Mouse (Mus musculus) thymus, postnatal 4 days (tissue): ENCODE results near the gene Dgkd.

Experiments
- DNase-seq: peaks from one replicate; pipeline ENCODE4 v3.0.0; 2021

Gene Dgkd

DNA sequence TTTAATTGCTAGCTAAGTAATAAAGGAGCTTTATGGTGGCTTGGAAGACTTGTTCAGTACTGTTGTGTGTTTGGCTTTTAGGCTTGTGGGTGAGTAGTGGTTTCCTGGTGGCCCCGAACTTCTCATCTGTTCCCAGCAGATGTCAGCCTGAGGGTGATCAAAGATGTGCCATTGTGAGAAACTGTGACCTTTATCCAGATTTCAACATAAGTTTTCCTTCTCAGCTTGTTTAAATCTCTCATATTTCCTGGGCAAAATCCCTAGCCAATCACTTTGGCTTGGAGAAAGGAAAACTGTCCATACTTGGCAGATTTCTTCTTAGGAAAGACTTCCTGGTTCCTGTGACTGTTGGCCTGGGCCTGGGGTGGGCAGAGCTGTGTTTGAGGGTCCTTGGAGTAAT lies 37.9 kb downstream of the Dgkd start:
- peak; percentile 46 for DNase-seq

DNA sequence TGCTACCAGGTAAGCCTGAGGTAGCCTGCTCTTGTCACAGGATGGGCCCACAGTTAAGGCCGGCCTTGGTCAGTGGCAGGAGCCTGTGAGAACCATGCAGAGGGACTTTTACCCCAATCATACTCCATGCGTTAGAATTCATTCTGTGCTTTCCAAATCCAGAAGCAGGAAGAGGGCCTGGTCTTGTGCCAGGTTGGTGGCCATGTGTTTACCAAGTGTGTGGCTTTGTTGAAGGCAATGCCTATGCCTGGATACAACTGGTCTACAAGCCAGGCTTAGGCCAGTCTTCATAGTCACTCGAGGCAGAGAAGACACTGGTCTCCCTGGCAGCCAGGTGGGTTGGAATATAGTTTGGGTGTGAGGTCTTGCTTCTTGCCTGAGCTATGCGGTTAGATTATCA lies 38.5 kb downstream of the Dgkd start:
- DNase-seq, result peak; percentile 5

DNA sequence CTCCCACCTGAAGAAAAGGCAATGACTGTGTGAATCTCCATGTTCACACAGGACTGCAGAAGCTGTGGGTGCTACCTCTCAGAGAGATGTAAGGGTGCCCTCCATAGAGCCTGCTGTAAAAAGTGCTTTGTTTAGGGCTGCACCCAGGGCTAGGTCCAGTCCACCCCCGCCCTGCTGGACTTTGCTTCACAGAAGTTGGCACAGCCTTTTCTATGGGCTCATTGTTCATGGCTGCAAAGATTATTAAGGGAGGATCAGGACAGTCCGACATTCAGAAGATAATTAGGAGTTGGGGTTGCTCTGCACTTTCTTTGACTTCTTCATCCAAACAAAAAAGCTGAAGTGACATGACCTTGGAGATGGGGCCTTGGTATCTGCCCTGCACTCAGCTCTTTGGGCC lies 39.4 kb downstream of the Dgkd start:
- no peak for DNase-seq

DNA sequence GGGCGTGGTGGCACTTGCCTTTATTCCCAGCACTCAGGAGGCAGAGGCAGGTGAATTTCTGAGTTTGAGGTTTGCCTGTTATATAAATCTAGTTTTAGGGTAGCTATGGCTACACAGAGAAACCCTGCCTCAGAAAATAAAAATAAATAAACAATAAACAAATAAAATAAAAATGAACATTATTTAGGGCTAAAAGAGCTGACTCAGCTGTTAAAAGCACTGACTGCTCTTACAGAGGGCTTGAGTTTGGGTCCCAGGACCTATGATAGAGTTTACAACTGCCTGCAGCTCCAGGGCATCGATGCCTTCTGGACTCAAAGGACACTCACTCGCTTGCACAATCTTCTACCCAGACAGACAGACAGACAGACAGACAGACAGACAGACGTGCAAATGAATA lies 40.3 kb downstream of the Dgkd start:
- no peak for DNase-seq

DNA sequence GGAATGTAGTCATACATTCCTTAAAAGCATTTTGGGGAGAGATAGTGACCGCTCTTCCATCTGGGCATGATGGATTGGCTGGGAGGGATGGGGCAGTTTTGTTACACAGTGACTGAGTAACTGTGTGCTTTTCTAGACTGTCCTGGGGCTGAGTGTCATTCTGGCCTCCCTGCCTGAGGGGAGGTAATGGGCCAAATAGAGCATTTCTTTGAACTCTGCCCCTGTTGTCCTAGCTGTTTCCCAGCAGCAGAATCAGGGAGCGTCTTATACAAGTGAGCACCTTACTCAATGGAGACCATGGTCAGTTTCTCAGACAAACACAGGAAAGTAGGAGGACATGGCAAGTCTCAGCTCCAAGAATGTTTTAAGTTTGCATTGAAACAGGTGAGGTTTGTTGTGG lies 43.8 kb downstream of the Dgkd start:
- DNase-seq, result peak; percentile 4

DNA sequence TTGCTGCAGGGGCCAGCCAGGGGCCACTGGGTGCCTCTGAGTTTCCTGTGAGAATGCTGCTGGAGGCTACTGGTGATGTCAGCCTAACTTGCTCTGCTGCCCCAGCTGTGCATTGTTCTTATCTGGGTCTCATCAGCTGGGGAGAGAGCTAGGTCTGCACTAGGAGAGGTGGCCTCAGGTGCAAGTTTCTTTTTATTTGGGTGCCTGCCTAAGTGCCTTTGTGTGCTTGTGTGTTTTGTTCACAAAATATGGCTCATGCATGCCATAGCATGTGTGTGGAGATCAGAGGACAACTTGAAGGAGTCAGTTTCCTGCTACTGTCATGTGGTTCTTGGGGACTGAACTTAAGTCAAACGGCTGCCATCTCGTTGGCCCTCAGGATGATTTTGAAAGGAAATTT lies 46.6 kb downstream of the Dgkd start:
- peak; percentile 69 for DNase-seq

DNA sequence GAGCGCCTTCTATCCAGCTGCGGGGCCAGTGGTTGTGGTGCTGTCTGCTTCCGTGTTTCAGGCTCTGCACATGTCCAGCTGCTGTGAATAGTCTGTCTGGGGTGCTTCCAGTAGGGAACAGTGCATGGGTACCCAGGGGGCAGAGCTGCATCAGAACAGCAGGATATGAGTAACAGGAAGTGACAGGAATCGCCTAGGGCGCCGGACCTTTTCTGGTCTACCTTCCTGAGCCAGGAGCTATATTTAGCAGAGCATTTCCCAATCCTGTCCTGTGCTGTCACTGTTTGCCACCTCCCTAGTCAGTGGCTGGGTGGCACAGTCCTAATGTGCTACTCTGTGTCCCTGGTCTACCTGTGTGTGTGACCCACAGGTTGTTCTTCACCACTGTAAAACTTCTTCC lies 47.9 kb downstream of the Dgkd start:
- DNase-seq, result peak; percentile 49

DNA sequence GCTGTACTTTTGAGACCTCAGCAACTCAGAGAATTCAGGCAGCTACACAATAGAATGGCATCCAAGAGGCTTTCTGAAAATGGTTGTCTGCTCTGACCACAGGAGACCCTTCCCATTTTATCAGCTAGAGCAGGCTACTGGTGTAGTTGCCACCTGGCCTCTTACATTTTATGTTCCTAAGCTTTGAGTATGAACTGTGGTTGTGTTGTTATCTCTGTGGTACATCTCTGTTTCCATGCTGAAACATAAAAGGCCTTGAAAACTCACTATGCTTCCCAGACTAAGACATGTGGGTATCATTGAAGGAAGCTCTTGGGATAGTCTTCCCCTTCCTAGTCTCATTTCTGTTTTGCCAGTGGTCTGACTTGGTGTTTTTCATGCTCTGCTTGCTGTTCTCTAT lies 49.1 kb downstream of the Dgkd start:
- peak; percentile 5 for DNase-seq

DNA sequence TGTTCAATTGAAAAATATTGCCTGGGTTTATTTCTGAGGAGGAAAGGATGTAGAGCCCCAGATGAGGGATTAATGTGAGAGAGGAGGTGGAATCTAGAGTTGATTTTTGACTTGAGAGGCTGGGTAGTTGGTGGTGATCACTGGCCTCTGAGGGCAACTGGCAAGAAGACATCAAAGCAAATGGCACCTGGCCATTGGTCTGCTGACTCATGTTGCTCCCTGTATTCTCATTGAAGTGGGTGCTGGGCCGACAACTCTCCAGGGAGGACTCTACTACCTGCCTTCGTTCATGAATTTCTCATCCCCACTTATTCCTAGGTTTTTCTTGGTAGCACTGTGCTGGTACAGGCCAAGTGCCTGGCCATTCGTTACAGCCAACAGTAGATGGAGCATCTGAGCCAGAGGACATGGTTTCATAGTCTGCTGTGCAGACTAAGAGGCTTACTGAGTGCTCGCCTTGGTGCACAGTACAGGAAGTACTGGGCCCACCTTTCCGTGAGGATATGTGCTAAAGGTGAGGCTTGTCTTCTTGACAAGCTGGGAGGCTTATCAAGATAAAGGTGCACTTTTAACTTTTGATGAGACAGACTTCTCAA lies 53.4 kb downstream of the Dgkd start:
- DNase-seq, result peak; percentile 24

DNA sequence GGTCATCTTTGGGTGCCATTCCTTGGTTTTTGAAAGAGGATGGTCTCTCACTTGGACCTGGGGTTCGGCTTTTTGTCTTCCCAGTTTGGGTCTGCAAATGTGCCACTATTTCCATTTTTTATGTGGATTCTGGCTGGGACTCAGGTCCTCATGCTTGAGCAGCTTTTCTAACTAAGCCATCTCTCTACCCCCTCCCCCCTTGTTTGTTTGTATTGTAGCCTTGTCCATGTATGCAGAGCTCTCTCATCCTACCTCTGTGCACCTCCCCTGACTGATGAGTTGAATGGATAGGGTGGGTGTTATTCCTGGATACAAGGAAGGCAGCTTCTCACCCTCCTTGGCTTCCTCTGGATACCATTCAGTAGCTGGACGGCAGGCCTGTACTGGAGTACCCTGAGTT lies 54.9 kb downstream of the Dgkd start:
- DNase-seq, result no peak

DNA sequence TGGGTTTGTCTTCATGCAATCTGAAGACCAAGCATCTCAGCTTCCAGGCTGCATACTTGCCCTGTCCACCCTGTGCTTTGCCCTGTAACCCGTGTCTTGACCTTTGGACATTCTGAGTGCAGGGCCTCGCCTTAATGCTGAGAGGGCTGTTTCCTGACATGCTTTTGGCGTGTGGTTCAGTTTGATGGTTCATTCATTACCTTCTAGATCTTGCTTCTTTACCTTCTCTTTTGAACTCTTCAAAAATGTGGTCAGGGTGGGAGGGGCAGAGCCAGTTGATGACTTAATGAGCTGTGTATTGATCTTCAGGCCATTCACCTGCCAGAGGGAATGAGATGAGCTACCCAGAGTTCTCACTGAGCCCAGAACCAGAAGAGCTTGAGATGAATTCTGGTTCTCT lies 55.6 kb downstream of the Dgkd start:
- DNase-seq, result no peak

DNA sequence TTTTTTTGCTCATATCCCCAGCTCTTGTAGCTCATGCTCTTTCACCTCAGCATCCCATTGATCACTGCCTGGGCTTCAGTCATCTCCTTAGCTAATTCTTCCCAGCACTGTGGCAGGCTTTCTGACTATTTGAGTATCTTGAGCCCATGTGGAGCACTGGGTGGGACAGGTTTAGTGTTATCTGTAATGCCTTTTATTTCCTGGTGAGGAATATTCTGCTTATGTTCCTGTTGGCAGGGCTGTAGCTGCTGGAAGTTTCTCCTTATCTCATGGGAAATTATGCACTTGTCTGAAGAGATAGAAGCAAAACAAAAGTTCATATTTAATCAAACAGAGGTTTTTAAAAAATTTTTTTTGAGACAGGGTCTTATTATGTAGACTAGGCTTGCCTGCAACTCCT lies 56.5 kb downstream of the Dgkd start:
- no peak for DNase-seq

DNA sequence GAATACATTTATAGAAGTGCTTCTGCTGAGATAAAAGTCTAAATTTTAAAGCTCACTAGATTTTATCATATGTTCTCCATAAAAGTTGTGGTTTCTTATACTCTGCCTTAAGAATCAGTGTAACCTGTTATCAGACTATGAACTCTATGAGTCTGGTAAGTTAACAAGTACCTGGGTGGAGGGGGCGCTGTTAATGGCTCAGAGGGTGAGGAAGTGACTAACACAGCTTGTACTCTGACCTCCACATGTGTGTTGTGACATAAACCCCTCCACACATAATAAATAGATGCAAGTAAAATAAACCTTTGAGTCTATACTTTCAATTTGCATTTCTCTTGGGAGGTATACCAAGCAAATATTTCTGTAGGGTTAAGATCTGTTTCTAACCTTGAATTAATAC lies 57.3 kb downstream of the Dgkd start:
- peak; percentile 32 for DNase-seq

DNA sequence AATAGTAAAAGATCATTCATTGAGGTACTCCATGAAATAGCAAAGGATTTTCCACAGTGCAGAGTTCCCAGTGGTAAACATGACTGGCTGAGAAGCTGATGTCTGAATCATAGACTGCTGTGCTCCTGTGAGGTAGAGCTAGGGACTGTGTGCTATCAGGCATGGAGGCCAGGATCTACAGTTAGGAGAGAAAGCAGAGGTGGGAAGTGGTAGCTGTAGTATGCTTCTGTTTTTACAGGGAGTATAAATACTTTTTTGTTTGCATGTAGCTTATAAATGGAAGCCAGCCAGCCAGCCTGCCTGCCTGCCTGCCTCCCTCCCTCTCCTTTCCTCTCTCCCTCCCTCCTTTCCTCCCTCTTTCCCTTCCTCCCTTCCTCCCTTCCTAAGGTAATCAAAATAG lies 60.3 kb downstream of the Dgkd start:
- DNase-seq, result no peak

DNA sequence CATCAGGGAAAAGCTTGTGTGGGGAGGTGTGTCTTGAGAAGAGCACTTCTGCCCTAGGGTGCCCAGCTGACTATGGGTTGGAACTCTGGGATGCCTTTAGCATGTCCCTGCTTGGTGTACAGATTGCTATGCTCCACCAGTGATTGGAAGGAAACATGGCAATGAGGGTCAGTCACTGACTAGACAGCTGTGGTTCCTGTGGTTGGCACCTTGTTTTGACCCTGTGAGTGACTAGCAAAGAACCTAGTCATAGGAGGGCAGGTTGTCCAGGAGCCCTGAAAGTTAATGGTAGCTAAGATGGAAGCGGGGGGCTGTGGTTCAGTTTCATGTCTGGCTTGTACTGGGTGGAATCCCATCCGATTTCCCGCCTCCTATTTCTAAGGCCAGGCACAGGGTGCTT lies 64.3 kb downstream of the Dgkd start:
- no peak for DNase-seq

DNA sequence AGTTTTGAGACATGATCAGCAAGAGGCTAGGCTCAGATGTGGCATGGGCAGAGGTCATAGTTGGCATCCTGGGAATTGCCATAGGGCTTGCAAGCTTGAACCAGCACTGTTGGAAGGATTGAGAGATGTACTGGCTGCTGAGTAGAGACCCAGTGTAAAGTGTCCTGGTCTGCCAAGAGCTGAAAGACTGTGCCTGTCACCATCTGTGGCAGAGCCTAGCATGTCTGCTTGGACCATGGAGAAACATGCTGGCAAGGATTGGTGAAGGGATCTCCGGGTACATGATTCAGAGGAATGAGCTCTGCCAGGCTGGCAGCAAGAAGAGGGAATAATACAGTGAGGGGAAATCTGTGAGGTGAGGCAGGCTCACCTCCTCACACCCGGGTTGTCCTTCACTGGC lies 65.0 kb downstream of the Dgkd start:
- DNase-seq, result no peak

DNA sequence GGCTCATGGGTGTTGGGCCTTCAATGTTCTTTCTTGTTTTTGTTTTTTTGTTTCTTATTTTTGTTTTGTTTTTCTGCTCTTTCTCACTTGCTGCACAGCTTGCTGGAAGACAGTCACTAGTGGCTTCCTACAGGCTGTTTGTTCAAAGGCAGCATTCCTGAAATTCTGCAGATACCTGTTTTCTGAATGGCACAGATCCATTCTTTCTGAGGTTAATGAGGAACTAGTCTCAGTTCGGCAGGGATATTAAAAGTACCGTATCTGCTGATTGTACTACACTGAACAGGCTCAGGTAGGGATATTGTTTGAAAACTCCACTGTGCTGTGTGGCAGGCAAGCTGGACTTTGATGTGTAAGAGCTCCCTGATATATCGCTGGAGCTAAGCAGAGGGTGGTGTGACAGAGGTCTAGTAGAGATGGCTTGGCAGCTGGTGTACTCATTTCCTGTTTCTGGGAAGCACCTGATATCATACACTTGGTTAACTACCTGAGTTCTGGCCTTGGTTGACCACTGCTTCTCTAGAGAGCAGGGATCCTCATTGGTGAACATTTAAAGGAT lies 67.0 kb downstream of the Dgkd start:
- DNase-seq, result no peak

DNA sequence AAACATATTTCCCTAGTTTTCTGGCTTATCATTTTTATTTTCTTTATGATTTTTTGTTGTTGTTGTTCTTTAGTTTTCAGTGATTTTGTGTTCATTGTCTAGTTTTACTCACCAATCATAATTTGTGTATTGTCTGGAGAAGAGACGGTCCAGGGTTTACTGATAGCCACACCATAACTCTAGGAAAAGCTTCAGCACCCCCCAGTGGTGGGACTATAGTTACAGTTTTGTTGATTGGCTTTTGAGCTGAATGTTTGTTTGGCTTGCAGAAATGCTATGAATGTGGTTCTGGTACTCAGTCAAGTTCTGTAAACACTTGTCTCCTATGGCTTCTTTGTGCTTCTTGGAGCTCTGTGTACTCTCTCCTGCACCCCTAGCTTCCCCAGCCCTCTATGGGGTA lies 69.6 kb downstream of the Dgkd start:
- peak; percentile 75 for DNase-seq

DNA sequence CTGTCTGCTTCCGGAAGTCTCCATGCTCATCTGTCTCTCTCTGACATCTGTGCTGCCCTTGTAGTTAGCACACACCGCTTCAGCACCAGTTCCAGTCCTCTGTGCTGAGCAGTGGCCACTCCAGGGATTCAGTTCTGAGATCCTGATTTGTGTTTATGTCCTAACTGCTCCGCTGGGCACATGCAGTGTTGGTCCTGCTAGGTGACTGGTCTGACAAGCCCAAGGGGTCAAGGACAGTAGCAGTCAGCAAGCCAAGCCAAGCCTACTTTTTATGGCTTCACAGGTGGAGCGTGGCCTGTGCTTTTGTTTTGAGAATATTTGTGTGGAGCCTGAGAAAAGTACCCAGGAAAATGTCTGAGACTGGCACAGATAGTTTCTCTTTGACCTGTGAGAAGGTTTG lies 71.8 kb downstream of the Dgkd start:
- DNase-seq, result no peak

DNA sequence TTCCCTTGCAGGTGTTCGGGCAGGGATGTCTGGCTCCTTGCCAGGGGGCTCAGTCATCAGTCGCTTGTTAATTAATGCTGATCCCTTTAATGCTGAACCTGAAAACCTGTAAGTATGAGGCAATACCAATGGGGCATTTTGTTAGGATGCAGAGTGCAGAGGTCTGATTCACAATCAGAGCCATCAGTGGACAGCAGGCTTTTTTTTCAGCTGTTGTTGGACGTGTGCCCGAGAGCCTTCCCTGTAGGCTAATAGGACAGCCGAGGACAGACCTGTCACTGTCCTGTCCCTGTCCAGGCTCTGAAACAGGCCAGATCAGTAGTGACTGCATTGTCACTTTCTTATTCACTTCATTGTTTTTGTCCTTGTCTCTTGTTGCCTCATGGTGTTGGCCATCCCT lies 76.6 kb downstream of the Dgkd start:
- no peak for DNase-seq

DNA sequence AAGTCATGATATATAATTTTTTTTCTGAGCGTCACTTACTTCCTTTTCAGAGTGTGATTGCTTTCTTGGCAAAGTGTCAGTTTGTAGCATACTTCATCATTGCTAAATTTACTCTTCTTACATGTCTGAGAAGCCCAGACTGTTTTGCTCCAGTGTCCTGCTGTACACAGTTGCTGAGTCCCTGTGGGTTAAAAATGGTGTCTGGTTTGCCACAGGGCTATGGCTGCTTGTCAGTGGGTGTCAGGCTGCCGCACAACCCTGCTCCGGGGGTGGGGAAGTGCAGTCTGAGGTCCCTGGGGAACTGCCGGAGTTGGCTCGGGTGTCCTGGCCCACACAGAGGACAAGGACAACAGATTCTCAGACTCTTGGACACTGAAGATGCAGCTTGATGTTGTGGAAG lies 80.0 kb downstream of the Dgkd start:
- no peak for DNase-seq

DNA sequence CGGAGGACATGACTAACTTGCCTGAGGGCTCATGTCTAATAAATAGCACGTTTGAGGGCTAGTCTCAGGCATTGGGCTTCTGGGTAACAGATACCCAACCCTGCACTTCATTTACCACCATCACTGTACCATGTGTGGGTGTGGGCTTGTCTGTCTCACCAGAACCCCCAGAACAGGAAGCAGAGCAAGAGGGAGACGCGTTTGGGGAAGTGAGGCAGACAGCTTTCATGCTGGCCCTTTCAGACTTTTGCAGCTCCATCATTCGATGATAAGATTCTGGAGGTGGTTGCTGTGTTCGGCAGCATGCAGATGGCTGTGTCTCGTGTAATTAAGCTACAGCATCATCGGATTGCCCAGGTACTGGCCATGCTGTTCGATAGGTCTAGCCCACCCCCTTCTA lies 82.0 kb downstream of the Dgkd start:
- peak; percentile 30 for DNase-seq

DNA sequence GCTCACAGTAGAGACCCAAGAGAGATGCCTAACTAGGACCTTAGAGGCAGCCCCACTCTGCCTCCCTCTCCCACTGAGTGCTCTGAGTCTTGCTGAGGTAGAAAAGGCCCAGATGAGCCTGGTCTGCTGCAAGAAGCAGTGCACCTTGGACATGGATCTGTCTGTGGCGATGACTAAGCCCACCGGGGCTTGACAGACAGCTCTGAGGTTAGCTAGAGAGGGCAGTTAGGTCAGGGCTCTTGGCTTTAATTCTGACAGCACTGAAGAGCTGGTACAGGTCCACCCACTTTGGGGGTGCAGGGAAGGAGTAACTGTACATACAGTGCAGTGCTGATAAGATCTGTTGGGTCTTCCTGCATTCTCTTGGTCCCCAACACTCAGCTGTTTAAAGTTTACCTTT lies 82.5 kb downstream of the Dgkd start:
- no peak for DNase-seq

DNA sequence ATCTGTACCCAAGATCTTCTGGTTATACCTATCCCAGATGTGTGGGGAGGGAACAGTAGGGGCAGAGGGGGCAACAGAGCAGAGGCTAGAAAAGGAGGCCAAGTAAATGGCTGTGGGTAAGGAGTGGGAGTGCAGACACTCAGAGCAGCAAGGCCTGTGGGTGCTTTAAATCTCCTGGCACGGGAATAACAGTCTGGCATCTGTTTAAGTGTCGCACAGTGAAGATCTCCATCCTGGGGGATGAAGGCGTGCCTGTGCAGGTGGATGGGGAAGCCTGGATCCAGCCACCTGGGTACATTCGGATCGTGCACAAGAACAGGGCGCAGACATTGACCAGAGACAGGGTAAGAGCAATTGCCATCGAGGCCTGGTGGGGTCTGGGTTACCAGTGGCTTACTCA lies 83.0 kb downstream of the Dgkd start:
- DNase-seq, result no peak

DNA sequence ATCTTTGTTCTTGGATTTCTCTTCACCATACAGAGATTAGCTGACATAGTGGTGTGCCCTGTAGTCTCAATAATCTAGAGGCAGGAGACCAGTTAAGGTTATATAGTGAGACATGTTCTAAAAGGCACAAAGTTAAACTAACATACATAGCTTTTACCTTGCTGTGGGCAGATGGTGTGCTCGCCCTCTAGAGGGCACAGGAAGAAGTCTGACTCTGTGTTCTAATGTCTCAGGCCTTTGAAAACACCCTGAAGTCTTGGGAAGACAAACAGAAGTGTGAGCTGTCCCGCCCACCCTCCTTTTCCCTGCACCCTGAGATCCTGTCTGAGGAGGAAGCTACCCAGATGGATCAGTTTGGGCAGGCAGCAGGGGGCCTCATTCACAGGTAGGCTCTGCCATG lies 83.4 kb downstream of the Dgkd start:
- no peak for DNase-seq

DNA sequence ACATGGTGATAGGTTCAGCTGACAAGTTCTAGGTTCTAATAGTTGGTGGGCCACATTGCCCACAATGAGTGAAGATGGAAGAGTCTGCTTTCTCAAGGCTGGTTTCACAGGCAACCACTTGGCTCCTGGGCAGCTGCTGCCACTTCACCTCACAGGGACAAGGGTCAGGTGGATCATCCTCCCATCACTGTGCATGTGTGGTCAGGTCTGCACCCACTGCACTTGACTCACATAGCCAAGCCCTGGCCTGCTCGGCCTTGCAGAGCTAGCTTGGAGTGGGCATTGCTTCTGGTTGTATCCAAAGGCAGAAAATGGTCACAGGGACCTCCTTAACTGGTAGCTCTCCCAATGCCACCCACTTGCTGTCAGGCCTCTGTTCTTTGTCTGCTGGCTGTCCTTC lies 88.7 kb downstream of the Dgkd start:
- no peak for DNase-seq
